Mouse (Mus musculus) T-cell, adult 2 months (primary cell): Measurements from ENCODE around the gene Fbxl5.

ENCODE experiments used
- DNase-seq: peaks from one replicate; pipeline ENCODE4 v3.0.0; 2022; ENCODE audit warnings: low spot score

Gene Fbxl5

DNA sequence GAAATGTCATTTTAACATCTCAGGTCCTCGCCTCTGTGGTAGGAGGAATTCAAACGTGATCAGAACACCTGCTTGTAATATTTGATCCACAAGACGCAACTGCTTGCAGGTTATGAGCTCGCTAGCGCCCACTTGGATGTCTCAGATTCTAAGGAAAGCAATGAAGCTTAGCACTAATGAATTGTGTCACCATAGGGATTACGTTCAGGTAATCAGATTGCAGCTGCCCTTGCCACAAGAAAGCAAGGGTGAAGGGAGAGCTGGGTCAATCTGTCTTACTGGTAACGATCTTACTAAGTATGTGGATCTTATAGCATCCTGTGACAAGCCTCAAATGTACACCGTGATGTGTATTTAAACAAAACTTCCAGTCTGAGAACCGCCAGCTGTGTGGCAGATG is 5.9 kb upstream of the Fbxl5 start:
- DNase-seq: no peak

GRCm38 (mm10) chr5:43826883-43827282 is 5.4 kb upstream of the Fbxl5 start:
- DNase-seq: no peak

DNA sequence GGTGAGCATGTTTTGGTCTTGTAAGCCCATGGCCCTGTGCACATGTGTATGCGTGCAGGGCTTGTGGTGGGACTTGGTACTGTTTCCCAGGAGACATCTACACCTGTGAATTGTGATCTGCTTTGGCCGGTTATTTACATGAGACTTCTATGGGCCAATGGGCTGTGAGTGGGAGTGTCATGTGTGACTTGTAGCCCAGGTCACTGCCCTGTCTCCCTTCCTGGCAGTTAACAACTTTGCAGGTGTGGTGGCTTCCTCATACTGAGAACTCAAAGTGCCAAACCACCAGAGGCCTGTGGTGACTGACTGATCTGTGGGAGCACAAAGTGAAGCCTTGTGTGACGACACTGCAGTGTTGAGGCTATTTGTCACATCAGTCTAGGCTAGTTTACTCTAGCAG is 3.1 kb upstream of the Fbxl5 start:
- peak; percentile 75 for DNase-seq

DNA sequence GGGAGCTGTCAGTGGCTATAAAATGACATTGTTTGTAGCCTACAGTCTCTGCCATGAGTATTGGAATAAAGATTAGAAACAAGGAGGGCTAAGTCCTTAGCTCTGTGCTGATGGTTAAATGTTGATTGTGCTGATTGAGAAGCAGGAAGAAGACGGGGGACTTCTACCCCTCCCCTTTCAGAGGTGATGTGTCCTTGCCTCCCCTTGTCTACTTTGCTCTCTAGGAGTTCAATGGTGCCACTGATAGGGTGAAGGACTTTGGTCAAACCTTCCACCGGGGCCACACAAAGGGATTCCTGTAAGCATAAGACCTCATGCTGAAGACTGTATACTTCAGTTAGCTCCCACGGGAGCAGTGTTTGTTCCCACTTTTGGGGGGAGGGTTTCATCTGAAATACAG is 1.4 kb upstream of the Fbxl5 start:
- DNase-seq: no peak

GRCm38 (mm10) chr5:43822199-43822598 is 761 bp upstream of the Fbxl5 start:
- no peak for DNase-seq

DNA sequence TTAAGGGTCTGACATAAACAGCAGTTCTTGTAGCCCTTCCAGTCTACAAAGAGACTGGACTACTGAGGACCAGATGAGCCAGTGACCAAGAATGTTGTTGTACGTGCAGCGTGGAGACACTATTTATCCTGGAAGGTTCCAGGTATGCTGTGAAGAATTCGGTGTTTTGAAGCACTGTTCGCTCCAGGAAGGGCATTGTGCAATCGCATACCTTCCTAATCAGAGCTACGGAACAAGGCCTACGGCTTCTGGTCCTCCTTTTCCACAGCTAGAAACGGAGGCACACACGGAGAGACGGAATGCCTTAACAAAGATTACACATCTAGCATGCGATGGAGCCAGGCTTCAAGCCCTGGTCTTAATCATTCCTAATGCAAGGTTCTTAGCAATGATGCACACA is 653 bp downstream of the Fbxl5 start:
- DNase-seq: no peak

- no peak for DNase-seq
Observed at GRCm38 (mm10) chr5:43818695-43819094, 2.7 kb downstream of the Fbxl5 start, which contains the start of gene Bst1. Bst1 (plus strand) TSS chr5:43818885.

GRCm38 (mm10) chr5:43815769-43816168 is 5.7 kb downstream of the Fbxl5 start:
- DNase-seq: no peak

- DNase-seq: no peak
Observed at GRCm38 (mm10) chr5:43814536-43814935, 6.9 kb downstream of the Fbxl5 start.

GRCm38 (mm10) chr5:43810427-43811062 is 10.9 kb downstream of the Fbxl5 start:
- DNase-seq: no peak

GRCm38 (mm10) chr5:43807744-43808696 is 13.4 kb downstream of the Fbxl5 start:
- DNase-seq: peak; percentile 81

- no peak for DNase-seq
Observed at GRCm38 (mm10) chr5:43806914-43807313, 14.5 kb downstream of the Fbxl5 start.

DNA sequence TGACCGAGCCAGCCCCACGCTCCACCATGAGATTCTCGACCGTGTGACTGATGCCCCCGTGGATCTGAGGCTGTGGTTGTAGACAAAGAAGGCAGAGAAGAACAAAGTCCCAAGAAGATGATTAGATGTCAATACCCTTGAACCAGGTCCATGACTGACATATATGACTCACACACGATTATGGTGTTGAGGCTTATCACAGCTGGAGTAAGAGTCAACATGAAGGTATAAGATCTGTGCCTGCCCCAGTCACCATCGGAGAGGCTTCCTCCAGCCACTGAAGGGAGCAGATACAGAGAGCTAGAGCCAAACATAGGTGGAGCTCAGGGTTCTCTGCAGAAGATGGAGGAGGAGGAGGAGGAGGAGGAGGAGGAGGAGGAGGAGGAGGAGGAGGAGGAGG is 15.1 kb downstream of the Fbxl5 start:
- DNase-seq: no peak

GRCm38 (mm10) chr5:43805401-43805800 is 16.0 kb downstream of the Fbxl5 start:
- DNase-seq: no peak

GRCm38 (mm10) chr5:43801798-43802197 is 19.6 kb downstream of the Fbxl5 start:
- no peak for DNase-seq

DNA sequence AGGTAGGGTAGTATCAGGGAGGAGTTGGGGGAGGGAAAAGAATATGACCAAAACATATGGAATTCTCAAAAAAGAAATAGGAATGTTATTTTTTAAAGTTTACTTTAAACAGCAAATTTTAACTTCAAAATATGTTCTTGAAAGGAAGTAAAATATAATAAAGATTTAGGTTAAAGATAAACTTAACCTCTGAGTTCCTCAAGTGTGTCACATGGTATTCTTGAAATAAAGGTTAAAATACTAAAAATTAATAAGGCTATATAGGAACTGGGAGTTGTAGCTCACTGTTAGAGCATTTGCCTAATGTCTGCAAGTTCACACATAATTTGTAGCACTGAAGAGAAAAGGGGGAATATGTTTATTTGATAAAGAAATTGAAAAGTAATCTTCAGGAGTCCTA is 20.2 kb downstream of the Fbxl5 start:
- DNase-seq: no peak

GRCm38 (mm10) chr5:43800700-43801099 is 20.7 kb downstream of the Fbxl5 start:
- DNase-seq: no peak

- no peak for DNase-seq
Observed at GRCm38 (mm10) chr5:43799530-43799929, 21.9 kb downstream of the Fbxl5 start.

DNA sequence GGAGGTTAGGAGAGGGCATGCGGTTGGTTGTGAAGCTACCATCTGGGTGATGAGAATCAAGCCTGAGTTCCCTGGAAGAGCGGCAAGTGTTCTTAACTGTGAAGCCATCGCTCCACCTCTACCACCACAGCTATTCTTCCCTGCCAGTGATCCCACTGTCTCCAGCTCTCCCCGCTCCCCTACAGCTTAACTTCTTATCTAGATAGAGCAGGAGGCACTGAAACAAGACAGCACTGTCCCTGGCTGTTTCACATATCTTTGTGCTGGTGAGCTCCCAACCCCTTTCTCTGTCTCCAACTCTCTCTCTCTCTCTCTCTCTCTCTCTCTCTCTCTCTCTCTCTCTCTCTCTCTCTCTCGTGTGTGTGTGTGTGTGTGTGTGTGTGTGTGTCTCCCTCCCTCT is 29.1 kb downstream of the Fbxl5 start:
- DNase-seq: no peak

- no peak for DNase-seq
Observed at GRCm38 (mm10) chr5:43787976-43788752, 33.3 kb downstream of the Fbxl5 start.

- DNase-seq: no peak
Observed at GRCm38 (mm10) chr5:43786607-43787006, 34.8 kb downstream of the Fbxl5 start.

DNA sequence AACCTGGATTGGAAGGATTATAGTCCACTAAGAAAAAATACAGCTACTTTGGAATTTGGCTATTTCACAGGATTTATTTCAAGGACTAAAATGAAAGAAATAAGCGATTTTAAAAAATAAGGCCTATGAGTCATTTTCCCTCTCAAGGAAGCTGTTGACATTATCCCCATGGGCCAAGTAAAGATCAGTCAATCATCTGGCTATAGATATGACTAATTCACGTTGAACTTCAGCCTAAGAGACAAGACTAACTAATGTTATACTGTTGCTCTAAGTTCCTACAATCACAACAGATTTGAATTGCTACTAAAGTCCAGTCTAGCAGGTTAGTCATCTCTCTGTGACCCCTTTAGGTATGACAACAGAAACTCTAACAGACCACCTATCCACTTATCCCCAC is 37.4 kb downstream of the Fbxl5 start:
- DNase-seq: no peak
